Mouse (Mus musculus) monocyte, adult 5-6 weeks (primary cell): ENCODE data around the gene Idnk. TPM values are rescaled to one million over a fixed set of nuclear protein-coding genes. Genes with fewer than 3 reads are reported as not detected.

Source experiments
- ATAC-seq: fragments of 153-309, 156-312 bp; replicated peaks from 2 replicates; pipeline ENCODE4 v1.8.0; 2017; ENCODE audit warnings: mild to moderate bottlenecking; ENCODE audit not compliant: low TSS enrichment, insufficient number of reproducible peaks, severe bottlenecking, poor library complexity, low FRiP score
- total RNA-seq: library from RNA; stranded (forward); fragments of 200-1000, 200-491, 200-594 nt; gene quantifications from 3 replicates; pipeline ENCODE4 v1.2.3, GENCODE M21; 2017

Gene Idnk
- total RNA-seq, 1 experiment from 2014 or later = 44.6 TPM

DNA sequence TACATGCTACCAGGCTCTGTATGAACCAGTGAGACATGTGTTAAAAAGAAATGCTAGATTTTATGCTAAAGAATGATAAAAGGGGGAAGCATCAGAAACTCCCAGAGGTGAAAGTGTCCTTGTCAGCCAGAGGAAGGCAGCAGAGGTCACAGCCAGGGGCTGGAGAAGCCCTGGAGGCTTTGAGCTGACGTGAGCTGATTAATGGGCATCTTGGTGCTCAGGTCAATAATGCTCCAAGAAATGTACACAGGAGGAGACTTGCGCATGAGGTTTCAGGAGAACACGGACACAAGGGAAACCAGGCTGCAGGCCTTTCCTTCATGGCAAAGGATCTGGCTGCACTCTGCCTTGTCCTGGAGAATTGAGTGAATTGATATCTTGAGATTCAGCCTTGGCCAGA is 30.3 kb downstream of the Idnk start:
- no peak for ATAC-seq

DNA sequence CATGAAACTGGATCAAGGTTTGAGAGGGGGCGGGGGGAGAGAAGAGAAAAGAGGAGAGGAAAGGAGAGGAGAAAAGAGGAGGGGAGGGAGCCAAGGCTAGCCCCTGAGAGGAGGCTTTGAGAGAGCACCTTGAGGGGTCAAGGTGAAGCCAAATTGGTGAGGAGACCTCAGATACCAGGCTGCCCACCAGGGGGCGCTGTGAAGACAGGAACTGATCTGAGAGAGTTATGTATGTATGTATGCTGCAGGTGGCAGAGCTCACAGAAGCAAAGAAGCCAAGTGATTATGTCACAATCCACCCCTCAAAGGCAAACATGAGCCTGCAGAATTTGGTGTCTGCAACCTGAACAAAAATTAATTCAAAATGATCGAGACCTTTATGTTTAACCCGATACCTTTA is 31.0 kb downstream of the Idnk start:
- peak; percentile 95 for ATAC-seq

DNA sequence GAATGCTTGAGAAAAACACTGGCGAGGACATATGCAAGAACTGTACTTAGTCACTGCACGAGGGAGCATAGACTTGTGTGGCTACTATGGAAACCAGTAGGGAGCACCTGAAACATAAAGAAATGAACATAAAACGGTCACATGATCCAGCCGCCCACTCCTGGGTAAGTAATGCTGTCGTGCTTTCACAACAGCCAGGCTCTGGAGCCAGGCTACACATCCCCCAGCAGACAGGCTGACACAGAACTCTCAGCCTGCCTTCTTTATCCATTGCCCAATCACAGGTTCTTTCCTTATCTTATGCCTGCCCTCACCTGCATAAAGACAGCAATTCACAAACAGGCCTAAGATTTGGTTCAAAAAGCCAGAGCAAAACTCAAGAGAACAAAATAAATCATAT is 32.0 kb downstream of the Idnk start:
- no peak for ATAC-seq

DNA sequence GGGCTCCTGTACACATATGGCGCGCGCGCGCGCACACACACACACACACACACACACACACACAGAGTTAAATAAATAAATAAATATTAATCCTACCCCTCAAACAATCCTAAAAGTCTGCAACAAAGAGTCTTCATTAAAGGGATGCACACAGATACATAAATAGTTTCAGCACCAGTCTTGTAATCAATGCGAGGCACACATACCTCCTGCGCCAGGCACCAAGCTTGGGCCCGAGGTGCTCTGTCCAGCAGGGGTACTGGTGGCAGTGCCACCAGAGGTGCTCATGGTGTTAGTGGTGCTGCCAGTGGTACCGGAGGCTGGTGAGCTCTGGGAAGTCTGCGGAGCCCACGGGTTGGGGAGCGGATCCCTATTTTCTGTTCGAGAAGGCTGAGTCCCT is 34.1 kb downstream of the Idnk start:
- no peak for ATAC-seq

DNA sequence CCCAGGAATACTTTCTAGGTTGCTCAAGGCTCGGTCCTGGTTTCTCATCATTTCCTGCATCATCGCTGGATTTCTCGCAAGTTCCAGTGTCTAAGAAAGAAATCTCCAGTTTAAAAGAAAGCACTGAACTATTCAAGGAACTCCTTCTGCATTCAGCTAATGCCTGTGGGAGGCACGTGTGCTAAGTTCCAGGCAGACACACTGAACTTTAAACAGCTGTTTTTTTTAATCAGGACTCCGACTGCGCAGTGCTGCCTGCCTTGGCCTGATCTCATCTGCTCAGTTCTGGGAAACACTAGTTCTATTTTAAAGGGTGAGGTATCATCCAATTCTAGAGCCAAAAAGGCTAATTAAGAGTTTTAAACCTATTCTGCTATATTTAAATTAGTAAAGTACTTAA is 34.7 kb downstream of the Idnk start:
- ATAC-seq = no peak

DNA sequence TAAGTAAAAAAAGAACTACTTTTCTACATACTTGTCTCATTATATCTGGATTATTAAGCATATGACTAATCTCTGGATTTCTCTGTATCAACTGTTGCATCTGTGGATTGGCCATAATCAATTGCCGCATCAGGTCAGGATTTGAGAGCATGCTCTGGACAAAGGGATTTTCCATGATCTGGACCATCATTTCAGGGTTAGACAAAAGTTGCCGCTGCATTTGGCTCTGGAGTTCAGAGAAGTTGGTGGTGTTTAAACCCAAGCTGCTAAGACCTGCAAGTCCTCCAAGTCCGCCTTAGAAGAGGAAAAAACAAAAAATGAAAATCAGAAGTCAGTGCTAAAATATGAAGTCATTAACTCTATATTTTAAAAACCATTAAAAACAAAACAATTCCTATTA is 35.8 kb downstream of the Idnk start:
- ATAC-seq = no peak

DNA sequence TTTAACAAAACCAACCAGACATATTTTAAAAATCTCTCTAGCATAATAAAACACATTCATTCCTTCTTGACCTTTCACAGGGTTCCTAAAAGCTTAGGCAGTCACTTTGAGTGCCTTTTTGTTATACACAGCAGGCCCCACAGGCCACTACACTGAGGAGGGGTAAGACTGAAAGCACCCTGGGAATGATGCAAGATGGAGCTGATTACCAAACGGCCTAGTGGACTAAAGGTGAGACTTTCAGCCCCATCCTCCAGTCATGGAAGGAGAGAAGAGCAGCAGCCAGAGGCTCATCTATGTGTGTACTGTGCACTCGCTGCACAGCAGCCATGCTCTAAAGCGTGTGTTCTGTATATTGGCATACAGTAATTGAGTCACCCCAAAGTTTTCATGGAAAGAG is 37.5 kb downstream of the Idnk start:
- no peak for ATAC-seq

DNA sequence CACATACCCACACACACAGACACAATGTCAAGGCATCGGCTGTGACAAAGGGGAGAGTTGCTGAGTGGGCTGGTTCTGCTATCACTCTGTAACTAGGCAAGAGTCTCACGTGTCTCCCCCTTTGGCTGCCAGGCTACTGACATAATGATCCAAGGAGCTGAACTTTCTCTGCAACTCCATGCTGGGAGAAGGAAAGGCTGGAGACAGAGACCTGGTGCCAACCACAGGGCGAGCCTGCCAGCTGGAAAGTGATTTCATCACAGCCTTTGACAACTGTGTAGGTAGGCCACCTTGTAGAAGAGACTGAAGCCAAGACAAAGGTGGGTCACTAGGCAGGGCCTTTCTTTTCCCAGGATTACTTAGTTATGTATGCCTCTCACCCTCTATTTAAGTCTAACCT is 39.8 kb downstream of the Idnk start:
- no peak for ATAC-seq

DNA sequence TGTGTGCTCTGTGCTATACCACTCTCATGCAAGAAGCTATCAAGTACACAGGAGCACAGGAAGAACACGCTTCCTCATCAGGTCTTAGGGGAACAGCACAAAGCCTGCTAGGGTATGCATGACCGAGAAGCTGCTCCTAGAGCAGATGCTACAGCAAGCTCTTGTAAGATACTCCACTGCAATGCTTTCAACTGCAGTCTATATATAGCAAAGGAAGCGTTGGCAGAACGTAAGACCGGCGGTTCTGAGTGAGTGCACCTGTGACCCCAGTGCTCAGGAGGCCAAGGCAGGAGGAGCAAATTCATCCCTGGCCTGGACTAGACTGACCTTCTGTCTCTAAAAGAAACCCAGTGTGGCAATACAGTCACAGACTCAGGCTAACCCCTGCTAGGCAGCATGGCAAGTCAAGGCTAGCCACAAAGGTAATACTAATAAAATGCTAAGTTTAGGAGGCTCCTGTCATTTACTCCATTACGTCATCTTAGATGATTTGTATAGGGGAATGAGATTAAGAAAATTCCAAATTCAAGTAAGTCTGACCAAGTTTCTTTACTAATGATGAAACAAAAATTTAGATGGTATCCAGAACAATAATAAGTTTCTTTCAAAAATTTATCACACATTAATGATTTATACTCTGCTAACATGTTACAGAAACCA is 40.7 kb downstream of the Idnk start:
- no peak for ATAC-seq

DNA sequence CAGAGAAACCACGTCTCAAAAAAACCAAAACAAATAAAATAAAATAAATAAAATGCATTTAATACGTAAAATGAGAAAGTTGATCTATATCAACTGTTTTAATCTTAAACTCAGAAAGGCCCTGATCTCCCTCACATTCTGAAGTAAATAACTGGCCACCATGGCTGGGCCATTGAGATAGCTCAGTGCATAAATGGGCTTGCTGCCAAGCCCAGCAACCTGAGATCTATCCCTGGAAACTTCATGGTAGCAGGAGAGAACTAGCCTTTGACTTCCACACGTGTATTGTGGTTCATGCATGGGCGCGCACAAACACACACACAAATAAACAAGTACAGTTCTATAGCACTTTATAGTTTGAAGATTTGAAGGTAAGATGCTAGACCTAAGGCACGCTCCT is 43.9 kb downstream of the Idnk start:
- ATAC-seq = no peak

DNA sequence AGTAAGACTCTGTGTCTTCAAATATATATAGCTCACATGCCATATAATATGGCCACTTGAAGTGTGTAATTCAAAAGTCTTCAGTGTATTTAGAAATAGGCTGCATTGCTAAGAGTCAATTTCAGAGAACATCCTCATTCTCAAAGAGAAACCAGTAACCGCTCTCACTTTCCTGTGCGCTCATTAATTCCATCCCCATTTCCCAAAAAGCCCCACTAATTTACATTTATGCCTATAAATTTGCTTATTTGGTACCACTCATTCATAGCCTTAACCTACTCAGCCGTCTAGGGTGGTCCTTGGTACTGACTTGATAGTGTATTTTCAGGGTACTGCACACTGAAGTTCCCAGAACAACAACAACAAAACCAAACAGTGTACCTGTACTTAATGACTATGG is 44.5 kb downstream of the Idnk start:
- no peak for ATAC-seq

DNA sequence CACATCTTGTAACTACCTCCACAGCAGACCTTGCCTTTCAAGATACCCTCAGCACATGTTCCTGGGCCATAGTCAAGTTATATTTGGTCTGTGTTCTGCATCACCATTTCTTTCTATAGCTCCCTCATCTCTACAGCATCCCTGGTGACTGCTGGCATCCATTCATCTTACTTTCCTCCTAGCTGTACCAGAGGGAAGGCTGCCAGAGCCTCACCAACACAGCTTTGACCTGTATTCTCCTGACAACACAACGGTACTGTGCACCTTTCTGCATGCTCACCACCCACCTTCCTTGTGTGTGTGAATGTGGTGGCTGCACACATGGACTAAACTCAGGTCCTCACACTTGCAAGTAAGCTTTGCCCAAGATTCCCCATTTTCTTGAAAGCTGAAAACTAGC is 45.5 kb downstream of the Idnk start:
- no peak for ATAC-seq

DNA sequence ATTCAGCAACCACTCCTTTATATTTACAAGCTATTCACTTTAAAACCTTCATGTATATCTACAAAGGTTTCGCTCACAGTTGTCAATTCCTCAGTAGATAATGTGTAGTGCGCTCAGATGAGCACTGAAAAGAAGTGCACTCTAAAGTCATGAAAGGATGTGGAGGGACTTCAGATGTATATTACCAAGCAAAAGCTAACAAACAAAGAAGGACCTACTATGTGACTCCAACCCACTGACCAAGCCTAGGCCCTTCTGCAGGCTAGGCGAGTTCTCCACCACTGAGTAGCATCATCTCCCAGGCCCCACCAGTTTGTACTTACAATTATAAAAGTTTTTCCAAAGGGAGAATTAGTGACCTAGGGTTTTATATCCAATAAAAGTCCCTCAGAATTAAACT is 46.8 kb downstream of the Idnk start:
- ATAC-seq = no peak

DNA sequence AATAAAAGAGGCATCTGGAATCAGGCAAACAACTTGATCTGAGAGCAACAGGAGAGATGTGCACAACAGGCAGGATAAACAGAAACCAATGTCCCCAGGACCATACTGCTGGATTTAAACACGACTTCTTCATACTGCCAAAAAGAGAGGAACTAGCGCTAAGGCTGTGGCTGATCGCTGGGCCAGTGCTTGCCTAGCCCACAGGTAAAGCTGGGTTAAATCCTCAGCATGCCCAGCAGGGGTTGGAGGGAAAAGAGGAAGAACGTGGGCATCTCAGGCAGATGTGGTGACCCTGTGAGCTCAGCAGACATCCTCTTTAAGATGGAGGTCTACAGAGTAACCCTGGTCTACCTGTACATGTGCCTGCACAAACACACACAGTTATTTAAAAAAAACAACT is 47.5 kb downstream of the Idnk start:
- ATAC-seq = peak; percentile 71

DNA sequence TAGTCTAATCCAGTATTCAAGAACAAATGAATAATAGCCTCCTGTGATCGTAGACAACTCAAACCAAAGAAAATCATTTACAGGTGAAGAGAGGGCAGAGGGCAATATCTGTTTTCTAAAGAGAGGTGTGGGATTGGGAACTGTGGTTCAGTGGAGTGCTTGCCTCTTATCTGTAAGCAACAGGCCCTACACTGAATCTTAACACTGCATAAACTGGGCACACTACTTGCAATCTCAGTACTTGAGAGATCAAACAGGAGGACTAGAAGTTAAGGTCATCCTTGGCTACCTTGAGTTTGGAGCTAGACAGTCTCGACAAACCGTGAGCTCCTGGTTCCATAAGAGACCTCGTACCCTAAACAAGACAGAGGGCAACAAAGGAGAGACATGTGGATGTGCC is 48.6 kb downstream of the Idnk start:
- ATAC-seq = no peak

DNA sequence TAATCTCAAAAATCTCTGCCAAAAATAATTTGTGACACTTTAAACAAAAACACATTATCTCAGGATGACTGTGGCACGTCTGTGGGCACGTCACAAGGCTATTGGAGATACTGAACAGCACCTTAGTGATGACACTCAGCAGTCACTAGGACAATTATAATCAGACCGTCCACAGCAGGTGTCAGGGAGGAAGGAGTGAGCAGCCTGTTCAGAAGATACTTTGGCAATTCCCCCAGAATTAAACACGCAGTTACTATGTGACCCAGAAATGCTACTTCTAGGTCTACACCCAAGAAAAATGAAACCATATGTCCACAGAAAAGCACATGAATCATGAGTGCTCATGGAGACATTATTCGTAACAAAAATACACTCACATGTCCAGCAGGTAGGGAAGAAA is 53.0 kb downstream of the Idnk start:
- ATAC-seq = no peak

DNA sequence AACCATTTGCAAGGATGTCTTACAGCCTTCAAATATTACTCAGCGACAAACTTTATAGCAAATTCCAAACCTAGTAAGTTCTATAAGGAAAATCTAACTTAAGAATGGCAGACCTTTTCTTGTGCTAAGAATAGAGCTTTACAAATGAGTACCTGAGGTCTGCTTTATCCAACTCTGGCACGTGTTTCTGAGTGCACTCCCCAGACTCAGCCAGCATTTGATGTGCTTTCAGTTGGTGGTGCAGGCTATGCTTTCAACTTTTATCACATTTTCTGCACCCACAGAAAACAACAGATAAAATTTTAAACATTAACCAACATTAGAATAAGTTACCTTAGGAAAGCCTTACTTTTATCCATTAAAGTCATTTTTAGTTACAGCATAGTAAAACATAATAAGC is 55.1 kb downstream of the Idnk start:
- ATAC-seq = no peak

DNA sequence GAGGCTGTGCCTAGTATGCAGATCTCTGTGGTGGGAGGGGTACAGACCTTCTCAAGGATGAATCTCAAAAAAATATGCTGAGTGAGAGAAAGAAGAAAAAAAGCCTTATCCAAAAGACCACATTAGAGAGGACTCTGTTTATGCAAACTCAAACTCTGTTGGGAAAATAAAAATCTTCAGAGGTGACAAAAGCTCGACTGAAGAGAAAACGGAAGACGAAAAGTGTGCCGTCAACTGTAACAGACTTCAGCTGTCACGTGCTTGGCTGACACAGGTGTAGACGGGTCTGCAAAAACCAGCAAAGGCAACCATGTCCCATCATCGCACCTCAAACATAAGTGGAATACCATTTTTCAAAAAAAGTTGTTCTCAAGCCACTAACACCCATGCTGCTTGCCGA is 56.4 kb downstream of the Idnk start:
- ATAC-seq = no peak
